Mouse (Mus musculus): ENCODE measurements at regions not wholly inside any gene's neighbourhood (a gene's known extent, or its start where the extent isn't known, plus 50 kb on each side); places are given as distances from the start of the nearest gene placed in this dataset.

DNA sequence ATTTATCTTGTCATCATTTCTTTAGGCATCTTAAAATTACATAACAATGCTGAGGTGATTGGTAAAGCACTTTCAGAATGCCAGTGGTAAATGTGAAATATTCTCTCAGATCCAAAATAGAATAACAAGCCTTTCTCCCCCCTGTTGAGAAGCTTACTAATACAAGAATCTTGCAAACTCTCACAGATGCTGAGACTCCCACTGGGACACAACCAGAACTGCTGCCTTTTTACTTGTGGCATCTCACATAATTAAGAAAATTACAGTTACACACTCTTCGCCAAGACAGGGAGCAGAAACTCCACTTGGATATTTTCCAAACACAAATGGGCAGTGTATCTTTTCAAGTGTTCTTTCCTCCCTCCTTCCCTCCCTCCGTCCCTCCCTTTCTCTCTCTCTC lies 1665.2 kb upstream of the G6pd2 start:
- DNase-seq (ENCODE audit: low spot score in 2 of 2), result peak in 1 of 2 experiments; percentile 2

DNA sequence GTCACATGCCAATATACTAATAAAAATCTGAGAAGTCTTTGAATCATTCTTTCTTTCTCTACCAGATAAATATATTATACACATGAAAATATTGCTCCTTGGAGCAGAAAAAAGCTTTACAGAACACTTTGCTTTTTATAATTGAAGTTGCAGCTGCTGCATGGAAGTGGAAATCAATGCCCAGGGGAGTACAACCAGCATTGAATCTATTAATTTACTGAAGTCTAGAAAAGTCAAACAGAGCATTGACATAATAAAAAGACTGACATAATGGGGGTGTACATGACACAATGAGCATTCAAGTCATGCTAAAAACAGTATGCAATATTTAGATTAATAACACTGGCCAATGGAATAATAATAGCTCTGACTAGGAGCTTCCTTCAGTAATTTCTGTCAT lies 1663.0 kb upstream of the G6pd2 start:
- no peak for DNase-seq (ENCODE audit: low spot score in 2 of 2)

All from layer of hippocampus, adult 8-10 months (tissue).